Mouse (Mus musculus) layer of hippocampus, postnatal 10 days (tissue): Measurements from ENCODE around the gene Cyb5r4. TPM values are rescaled to one million over a fixed set of nuclear protein-coding genes. Genes with fewer than 3 reads are reported as not detected.
"Not testable (repeated sequence)": the region's sequence is repeated elsewhere in the genome, so short reads cannot be mapped to it uniquely, and the experiment has no call there.

Experiments
- DNase-seq, 2 experiments: peaks; one replicate each; pipeline ENCODE4 v3.0.0; 2021; ENCODE audit warnings: low spot score in 2 of 2
- total RNA-seq, 2 experiments: library from RNA; stranded (reverse); gene quantifications; 2 replicates each; pipeline ENCODE4 v1.2.3; 2021

Cyb5r4 gene
- total RNA-seq, 2 experiments from 2014 or later = 26.0 to 31.9 TPM

DNA sequence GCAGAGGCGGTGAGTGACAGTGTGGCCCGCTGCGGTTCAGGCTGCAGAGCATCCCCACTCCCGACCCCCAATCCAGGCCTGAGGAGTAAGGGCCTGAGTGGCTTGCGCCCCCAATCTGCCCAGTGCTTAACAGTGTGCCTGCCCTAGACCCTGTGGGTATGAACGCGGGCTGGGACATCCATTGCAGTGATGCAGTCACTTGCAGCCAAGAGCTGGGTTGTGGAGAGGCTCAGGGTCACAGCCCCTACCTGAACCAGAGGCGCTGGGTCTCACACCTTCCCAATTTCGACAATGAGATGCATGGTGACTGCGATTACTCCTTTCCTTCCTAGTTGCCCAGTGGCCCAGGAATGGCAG lies 5.9 kb upstream of the Cyb5r4 start:
- no peak for DNase-seq

DNA sequence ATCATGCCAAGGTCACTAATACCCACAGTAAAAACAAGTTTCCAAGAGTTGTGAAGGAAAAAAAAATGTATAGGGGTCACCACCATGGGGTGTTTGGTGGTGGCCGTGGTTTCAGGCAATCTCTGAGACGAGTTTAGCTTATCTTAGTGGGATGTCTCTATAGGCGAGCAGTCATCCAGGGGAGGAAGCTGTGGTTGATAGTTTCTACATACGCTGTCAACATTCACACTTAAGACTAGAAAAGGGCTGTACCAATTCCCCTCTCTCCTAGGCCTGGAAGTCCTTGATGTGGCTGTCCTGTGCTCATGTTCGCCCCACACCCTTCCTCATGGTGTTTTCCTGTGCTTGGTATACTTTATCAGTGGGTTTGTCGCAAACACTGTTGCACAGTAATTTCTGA lies 4.0 kb downstream of the Cyb5r4 start:
- DNase-seq = no peak

DNA sequence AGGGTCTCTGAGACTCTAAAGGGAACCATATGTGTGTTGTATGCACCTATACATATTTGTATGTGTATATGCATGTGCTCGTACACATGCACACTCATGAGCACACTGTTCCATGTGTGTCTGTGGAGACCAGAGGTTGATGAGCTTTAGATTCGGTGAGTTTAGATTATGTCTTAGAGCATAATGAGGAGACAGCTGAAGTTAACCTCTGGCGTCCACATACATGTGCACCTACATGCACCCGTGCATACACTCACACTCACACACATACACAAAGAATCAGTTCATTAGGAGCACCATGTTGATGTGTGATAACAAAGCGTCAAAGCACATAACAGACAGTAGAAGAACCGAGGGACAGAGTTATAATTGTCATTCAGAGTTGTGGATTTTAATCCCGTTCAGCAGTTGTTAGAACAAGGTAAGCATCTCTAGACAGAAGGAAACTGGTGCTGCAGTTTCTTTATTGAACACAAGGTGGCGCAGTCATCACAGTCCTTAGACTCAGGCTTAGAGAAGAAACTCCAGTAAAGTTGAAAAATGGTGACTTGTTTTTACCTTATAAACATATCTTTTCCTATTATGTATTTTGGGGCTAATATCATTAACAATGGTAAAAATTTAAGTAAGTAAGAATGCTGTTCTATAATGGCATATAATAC lies 5.7 kb downstream of the Cyb5r4 start:
- DNase-seq = peak; percentile 74 to 75

DNA sequence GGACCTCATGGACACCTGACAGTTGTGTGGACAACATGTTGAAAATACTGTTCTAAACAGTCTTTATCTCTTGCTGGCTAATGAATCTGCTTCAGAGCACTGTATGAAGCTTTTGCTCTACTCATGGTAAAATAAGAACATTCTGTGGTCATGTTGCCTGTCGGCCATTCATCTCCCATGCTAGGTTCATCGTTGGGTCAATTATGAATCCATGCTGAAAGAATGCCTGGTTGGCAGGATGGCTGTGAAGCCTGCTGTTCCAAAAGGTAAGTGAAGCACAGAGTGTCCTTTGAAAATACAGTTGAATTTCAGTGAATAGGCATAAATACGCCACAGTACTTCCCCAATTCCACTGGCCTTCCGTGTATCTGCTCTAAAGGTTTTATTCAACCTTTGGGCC lies 10.4 kb downstream of the Cyb5r4 start:
- no peak for DNase-seq

DNA sequence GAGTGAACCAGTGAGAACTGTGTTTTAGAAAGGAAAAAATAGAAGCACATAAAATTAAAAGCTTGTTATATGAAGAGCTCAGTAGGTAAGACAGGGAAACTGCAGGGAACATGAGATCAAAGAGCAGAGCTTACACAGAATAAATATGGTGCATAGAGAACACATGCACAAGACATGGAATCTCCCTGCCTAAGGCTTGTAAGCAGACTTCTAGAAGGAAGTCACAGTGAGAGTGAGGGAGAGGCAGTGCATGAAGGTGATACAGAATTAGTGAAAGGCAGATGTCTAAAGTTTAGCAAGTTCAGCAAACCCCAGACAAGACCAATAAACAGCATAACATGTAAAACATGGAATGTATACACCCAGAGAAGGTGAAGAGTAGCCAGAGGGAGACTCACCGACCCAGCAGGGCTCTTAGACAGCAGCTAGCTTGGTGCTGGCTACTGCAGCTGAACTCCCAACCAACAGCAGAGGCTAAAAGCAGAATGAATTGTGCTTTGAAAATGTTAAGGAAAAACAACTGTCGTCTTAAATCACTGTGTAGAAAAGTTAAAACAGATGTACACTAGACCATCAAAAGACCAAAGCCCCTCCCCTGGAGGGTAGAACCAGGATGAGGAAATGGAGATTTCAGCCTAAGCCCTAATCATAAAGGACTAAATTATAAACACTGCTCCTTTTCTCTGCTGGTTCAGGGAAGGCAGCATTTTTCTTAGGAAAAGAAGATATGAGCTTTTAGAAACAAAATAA lies 13.2 kb downstream of the Cyb5r4 start:
- no peak for DNase-seq

DNA sequence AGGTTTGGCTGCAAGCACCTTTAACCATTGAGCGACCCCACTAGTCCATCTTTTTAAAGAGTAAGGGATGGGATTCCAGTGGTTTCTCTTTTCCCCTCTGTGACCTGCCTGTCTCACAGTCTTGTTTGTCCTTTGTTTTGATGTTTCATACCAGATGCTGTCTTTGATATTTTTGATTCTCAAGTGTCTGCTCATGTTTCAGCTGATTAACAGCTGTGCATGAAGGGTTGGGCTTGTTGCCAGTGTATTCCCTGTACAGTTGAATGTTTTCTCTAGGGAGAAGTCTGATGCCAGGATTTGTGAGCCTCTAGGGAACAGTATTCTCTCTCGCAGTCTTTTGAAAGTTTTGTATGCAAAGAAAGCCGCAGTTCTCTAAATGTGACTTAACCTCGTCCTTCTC lies 27.6 kb downstream of the Cyb5r4 start:
- no peak for DNase-seq

DNA sequence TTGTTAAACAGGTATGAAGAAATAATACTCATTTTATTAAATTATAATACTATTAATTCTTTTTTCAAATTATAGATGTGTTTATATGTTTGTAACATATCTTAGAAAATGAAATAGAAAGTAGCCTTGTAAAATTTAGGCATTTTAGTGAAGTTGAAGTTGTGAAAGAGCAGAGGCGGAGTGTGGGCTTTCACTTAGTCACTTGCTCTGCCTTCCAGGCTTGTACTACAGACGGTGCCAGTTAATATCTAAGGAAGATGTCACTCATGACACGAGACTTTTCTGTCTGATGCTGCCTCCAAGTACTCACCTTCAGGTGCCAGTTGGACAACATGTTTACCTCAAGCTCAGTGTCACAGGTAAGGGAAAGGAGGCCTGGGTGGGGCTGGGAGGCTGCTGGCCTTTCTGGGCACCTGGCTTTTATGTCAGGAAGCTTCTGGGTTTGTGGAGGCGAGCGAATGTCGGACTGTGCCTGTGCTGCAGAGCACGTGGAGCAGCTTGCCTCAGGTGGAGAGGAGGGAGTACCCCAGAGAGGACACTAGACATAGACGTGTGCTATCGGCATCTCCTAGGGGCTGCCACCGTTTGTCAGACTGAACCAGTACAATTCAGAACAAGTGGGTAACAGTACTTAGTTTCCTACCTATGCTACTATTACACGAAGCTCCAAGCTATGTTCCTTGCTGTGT lies 33.9 kb downstream of the Cyb5r4 start:
- DNase-seq = no peak

DNA sequence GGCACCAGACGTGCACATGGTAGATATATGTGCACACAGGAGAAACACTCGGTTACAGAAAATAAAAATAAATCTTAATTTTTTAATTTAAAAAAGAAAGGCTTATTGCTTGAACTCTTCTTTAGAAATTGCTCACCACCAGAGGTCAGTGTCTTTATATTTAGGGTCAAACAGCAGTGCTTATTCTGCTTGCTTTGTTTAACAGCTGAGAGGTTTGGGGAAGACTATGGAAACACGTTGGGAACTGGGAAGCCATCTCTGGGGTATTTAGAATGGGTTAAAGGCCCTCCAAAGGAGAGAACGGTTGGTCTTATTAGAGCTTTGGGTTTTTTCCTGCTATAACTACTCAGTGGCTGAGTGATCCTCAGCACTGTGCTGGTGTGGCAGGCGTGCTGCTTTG lies 40.5 kb downstream of the Cyb5r4 start:
- DNase-seq = no peak

DNA sequence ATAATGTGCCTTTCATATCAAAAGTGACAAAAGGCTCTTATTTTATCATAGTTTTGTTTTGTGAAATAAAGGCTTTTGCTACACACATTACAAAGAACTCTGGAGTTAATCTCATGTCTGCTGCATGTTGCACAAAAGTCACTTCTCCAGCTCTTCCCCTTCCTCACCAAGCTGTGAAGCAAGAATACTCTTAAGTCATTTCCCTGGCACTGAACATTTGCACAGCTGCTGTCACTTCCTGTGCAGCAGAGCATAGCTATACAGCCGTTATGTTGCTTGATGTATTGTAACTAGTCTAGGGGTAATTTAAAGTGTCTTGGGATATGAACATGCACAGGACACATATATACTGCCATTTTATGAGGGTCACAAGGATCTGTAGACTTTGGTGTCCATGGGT lies 46.3 kb downstream of the Cyb5r4 start:
- DNase-seq = no peak

DNA sequence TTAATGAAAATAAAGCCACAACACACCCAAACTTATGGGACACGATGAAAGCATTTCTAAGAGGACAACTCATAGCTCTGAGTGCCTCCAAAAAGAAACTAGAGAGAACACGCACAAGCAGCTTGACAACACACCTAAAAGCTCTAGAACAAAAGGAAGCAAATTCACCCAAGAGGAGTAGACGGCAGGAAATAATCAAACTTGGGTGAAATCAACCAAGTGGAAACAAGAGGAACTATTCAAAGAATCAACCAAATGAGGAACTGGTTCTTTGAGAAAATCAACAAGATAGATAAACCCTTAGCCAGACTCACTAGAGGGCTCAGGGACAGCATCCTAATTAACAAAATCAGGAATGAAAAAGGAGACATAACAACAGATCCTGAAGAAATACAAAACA lies 49.8 kb downstream of the Cyb5r4 start:
- not testable (repeated sequence) for DNase-seq

DNA sequence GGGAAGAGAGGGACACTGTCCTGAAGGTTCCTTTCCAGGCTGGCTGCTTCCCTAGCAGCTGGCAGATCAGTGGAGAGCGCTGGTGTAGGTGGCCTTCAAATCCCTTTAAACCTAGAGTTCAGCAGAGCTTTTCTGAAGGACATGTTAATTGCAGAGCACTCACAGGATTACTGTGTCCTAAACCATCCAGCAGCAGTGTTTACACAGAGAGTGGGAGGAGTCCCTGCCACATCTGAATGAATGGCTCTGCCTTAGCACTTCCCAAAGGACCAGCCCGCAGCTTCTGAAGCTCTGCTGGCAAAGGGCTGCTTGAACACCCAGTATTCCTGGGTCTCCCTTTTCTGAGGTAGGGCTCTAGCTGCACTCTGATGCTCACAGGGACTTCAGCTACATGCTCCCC lies 56.1 kb downstream of the Cyb5r4 start:
- no peak for DNase-seq

DNA sequence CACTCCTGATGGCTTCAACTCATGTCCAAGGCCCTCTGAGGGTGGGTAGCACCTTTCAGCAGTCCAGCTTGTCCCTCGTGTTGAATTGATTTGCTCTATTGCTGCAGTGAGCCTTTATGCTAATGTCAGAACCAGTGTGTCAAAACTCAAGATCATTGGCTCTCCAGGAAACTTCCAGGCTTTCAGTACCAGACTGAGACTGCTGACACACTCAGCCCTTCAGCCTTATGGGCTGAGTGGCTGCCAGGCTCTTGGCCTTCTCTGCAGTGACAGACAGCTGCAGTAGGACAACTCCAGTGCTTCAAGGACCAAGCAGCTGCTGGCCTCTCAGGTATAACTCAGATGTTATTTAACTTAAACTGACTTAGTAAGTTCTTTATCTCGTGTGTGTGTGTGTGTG lies 57.7 kb downstream of the Cyb5r4 start:
- no peak for DNase-seq

DNA sequence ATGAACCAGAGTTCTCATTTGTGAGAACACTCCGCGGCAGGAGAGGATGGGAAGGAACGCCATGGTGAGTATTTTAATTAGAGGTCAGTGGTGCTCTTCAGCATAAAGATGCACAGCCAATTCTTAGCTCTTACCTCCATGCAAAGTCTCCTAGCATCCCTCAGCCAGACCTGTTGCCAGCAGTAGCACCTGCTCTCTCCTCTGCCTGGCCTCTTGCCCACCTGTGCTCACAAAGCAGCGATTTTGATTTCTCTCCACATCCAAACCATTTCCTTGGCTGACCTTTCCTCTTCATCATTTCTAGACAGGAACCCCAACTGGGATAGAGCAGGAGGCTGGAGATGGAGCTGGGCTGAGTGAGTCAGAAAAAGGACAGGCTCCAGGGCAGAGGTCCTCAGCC lies 65.2 kb downstream of the Cyb5r4 start:
- DNase-seq = no peak

DNA sequence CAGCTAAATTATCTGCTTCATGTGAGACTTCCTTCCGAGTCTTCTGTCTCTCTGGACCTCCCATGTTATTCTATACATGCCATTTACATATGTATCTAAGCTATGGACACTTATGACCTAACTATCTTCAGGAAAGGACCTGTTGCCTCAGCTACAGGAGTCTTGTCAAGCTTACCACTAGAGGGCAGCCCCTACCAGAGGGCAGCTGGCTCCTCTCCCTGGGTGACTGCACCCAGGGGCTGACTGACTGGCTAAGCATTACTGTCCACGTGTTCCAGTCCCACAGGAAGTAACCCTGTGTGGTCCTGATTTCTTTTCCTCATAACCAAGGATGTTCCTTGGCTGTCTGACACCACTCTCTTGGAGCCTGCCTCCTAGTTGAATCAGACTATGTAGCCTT lies 76.2 kb downstream of the Cyb5r4 start:
- DNase-seq = peak; percentile 22 to 30

DNA sequence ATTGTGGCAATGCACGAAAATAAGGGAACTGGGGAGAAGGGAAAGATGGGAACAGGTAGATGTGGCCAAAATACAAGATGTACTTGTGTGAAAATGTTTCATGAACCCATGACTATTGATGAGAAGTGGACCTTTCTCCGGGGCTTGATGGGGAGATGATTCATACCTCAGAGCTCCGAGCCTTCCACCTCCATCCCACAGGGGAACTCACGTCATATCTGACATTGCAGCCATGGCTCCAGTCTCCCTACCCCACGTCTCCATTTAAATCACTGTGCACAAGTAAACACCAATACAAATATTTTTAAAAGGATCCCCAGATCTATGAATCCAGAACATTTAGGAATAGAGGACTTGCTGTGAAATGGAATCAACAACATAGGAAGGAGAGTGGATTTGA lies 93.2 kb downstream of the Cyb5r4 start:
- no peak for DNase-seq

DNA sequence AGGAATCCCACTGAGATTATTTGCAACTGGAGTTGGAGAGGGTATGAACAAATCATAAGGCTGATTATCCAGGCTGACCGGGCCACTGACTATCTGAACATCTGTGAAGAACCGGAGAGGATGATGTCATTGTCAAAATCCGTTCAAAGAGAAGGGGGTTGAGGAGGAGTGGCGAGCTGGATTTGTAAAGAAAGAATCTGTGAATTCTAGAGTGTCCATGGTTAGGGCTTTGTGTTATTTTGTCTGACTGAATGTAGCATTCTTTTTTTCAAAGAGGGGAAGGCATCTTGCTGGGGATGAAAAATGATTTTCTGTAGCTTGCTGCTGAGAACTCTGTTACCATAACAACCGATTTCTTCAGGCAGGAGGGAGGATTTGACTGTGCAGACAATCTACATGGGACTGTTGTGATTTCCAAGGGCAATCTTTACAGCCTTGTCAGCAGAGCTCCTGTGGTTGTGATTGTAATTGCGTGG lies 93.7 kb downstream of the Cyb5r4 start:
- DNase-seq = peak; percentile 10 to 16

DNA sequence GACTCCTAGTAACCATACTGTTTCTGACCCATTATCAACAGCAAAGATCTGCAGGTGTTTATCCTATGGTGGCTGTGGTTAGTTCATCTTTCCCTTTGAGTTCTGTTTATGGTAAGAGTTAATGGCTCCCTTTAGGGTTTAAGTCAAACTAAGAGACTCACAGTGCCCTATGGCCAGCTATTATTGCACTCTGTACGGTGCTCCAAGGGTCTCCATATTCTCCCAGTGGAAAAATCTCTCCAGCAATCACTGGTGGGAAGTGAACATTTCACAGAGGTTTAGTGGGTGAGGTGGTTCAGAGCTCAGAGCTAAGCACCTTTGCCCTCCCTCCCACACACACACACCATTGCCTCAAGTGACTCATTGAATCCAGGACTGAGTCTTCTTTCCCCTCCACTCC lies 94.2 kb downstream of the Cyb5r4 start:
- DNase-seq = no peak

DNA sequence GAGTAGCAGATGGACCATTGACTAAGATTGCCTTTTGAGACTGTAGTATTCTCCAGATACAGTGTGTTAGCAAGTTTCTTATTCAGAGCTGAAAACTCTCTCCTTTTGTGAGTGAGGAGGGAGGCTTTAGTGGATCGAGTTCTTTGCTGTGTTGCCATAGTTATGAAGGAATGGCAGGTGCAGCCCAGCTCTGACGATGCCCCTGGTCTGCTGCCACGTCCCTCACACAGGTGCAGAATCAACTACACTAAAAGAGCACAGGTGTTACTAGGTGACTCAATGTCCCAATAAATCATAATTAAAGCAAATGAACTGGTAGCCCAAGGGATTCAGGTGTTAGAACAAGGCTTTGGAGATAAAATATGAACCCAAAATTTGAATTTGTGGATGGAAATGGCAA lies 97.2 kb downstream of the Cyb5r4 start:
- no peak for DNase-seq

DNA sequence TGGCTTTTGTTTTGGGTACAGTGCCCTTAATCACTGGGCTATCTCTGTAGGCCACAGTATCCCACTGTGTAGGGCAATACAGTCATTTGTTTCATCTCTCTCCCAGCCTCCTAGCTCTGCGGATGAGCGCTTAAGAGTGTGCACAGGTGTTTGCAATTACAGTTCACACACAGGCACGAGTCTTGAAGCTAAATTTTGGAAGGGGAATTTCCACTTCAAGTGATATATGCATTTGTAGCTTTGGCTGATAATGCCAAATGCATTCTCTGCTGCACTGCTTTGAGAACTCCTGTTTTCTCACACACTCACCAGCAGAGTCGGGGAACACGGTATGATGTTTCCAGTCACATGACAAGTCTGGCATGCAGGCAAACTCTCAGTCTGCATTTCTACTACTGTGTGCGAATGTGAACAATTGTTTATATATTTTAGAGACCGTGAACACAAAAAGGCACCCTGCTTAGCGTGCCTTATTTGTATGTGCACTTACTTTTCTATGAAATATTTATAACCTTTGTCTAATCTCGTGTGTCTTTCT lies 100.2 kb downstream of the Cyb5r4 start:
- no peak for DNase-seq

DNA sequence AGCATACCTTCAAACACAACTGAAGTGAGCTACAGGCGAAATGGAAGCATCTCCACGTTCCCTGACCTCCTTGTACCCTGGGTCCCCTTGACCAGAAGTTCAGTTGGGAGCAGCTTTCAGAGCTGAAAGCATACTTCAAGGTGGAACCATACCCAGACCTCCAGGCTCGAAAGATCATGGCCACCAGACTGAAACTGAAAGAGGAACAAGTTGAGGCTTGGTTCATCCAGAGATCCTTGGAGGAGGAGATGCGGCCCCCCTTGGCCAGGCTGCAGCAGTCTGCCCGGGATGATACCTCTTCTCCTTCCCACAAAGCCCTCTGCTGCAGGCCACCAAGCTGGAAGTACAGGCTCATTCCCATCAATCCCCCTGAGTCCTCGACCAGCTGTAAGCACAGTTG lies 105.2 kb downstream of the Cyb5r4 start:
- not testable (repeated sequence) for DNase-seq
